Mouse (Mus musculus) kidney, embryonic 14.5 days (tissue): ENCODE data around the gene Hykk. TPM values are rescaled to one million over a fixed set of nuclear protein-coding genes. Genes with fewer than 3 reads are reported as not detected.
A peak's percentile ranks its signal among the peaks of the same experiment; 100 is the strongest.

Experiments
- ATAC-seq: fragments of 200-750 bp; cut with Nextera tagmentation; 2 replicates; pipeline ENCODE4 v1.8.0; 2017; ENCODE audit warnings: moderate number of reproducible peaks, mild to moderate bottlenecking, moderate TSS enrichment, moderate library complexity; ENCODE audit not compliant: low FRiP score, low TSS enrichment
- H3K27ac ChIP-seq: fragments of 300-500 bp; sonication (generic); 2 replicates; pipeline ENCODE4 v1.5.1; 2014; ENCODE audit warnings: low read depth, mild to moderate bottlenecking, low read length, moderate library complexity, mixed read lengths
- H3K27me3 ChIP-seq: fragments of 300-500 bp; sonication (generic); 2 replicates; pipeline ENCODE4 v1.6.1; 2014; ENCODE audit warnings: mild to moderate bottlenecking, low read length; ENCODE audit not compliant: control insufficient read depth, insufficient read depth
- H3K36me3 ChIP-seq: fragments of 300-500 bp; sonication (generic); 2 replicates; pipeline ENCODE4 v1.6.1; 2014; ENCODE audit warnings: low read length, mixed read lengths; ENCODE audit not compliant: control insufficient read depth, insufficient read depth
- H3K4me1 ChIP-seq: fragments of 300-500 bp; sonication (generic); 2 replicates; pipeline ENCODE4 v1.6.1; 2014; ENCODE audit warnings: low read length, mixed read lengths; ENCODE audit not compliant: control insufficient read depth, insufficient read depth
- H3K4me2 ChIP-seq: fragments of 300-500 bp; sonication (generic); replicated peaks from 2 replicates; pipeline ENCODE4 v1.6.1; 2014; ENCODE audit warnings: low read depth, mild to moderate bottlenecking, low read length
- H3K4me3 ChIP-seq: fragments of 300-500 bp; sonication (generic); 2 replicates; pipeline ENCODE4 v1.5.1; 2014; ENCODE audit warnings: mild to moderate bottlenecking, low read length
- H3K9ac ChIP-seq: fragments of 300-500 bp; sonication (generic); 2 replicates; pipeline ENCODE4 v1.6.1; 2014; ENCODE audit warnings: low read depth, mild to moderate bottlenecking, low read length, moderate library complexity
- H3K9me3 ChIP-seq: fragments of 300-500 bp; sonication (generic); 2 replicates; pipeline ENCODE4 v1.6.1; 2016; ENCODE audit warnings: low read length; ENCODE audit not compliant: control insufficient read depth
- WGBS: fragments of 180-500 bp; shearing (Covaris S2); extraction: QIAGEN DNeasy Blood & Tissue Kit; methylation state at CpG from one replicate; pipeline ENCODE4 v1.1.7; 2014; 5-methylcytosine and 5-hydroxymethylcytosine counted together
- polyA plus RNA-seq: library from polyadenylated mRNA; unstranded; fragments of >200 nt; fragmentation: Nextera tagmentation; extraction: Ambion mirVana; gene quantifications from 2 replicates; pipeline ENCODE4 v1.2.1, GENCODE M21; 2014

Gene Hykk
- polyA plus RNA-seq, result 2.7 and 5.1 TPM in 2 replicates

DNA sequence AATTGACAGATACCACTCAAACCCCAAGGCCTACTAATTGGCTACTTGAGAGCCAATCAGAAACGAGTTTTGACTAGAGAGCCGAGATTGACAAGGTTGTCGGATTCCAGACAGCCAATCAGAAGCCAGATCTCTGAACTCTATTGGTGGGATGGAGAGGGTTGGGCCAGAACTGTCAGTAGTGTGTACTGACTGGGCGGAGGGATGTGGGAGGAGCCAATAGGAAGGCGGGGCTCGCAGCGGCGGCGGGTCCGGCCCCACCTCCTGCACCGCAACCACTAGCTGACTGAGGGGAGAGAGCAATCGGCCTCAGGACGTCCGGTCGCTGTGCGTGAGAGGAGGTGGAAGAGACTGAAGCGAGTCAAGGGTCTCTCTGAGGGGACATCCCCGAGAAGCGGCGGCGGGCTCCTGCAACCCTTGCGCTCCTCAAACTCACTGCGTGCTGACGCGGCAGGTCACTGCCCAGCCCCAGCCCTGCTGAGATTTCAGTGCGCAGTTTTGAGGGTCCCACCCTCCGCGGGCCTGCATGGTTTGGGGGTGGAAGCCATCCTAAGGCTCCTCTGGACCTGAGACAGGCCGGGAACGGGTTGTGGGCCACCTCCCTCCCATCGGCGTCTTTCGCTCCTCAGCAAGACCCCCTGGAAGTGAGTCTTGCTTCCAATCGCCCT lies at the start of gene Hykk:
Hykk (plus strand) TSS at position 274 of the 668 bp plus-strand sequence.
- H3K27me3 ChIP-seq, result no peaks in the 10 kb centered on the region
- H3K4me3 ChIP-seq, result peak within 1 kb of the TSS; percentile 73
- 0 out of 2 replicates have a peak, but pooled peaks cover 5% of the 10 kb centered on the region for H3K9me3 ChIP-seq
- H3K4me2 ChIP-seq, result peak within 1 kb of the TSS; percentile 94
- H3K4me1 ChIP-seq, result no peaks in the 10 kb centered on the region; the same call in 1 of the 2 replicates
- peak within 1 kb of the TSS; percentile 42; the same call in 1 of the 2 replicates for H3K27ac ChIP-seq
- under 1% methylated on average over 34 of the region's 34 CpGs for WGBS
- no peaks in the 10 kb centered on the region for H3K36me3 ChIP-seq
- H3K9ac ChIP-seq, result peak within 1 kb of the TSS; percentile 73
- peak; percentile 99 for ATAC-seq

DNA sequence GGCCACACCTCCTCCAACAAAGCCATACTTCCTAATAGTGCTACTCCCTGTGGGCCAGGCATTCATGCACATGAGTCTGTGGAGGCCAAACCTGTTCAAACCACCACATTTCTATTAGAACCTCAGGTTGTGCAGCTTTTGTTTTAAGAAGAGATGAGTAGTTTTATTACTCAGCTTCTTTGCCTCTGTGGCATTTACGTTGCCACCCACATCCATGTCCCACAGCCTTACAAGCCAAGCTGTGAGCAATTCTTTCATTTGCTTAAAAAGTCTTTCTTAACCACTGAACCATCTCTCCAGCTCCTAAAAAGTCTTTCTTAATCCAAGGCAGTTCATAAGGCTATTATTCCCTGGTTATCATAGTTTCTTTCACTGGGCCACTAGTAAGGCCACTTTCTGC lies 38.3 kb upstream of the Hykk start:
- 96% methylated on average over 1 of the region's 1 CpGs for WGBS
- Histone ChIP-seq H3K4me2 (no peak overlapping the region), H3K4me1 (no peaks in the 10 kb centered on the region), H3K36me3 (peaks cover 49% of the 10 kb centered on the region), H3K9ac (no peak overlapping the region), H3K4me3 (no peak overlapping the region), H3K9me3 (no peaks in the 10 kb centered on the region), H3K27ac (no peak overlapping the region), H3K27me3 (no peaks in the 10 kb centered on the region)
- ATAC-seq, result no peak

DNA sequence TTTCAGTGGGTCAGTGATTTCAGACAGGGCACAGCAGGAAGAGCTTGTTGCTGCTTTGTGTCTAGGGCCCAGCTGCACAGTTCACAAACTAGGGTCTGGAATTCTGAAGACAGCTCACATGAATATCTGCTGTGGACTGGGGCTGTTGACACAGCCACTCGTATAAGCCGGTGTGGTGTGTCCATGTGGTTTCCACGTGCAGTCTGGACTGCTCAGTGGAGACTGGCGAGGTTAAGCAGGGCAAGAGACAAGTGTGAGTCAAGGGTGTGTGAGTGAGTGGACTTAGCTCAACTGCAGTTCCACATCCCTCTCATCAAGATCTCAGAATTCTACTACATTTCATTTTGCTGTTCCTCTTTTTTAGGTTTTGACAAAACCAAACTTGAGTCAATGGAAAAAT lies 25.0 kb upstream of the Hykk start:
- no peak overlapping the region for H3K4me2 ChIP-seq
- no peak overlapping the region for H3K4me3 ChIP-seq
- 85% methylated on average over 4 of the region's 4 CpGs for WGBS
- H3K9me3 ChIP-seq, result no peaks in the 10 kb centered on the region
- H3K4me1 ChIP-seq, result no peaks in the 10 kb centered on the region
- H3K27me3 ChIP-seq, result no peaks in the 10 kb centered on the region
- H3K36me3 ChIP-seq, result peaks cover 76% of the 10 kb centered on the region
- H3K27ac ChIP-seq, result no peak overlapping the region
- H3K9ac ChIP-seq, result no peak overlapping the region
- no peak for ATAC-seq

DNA sequence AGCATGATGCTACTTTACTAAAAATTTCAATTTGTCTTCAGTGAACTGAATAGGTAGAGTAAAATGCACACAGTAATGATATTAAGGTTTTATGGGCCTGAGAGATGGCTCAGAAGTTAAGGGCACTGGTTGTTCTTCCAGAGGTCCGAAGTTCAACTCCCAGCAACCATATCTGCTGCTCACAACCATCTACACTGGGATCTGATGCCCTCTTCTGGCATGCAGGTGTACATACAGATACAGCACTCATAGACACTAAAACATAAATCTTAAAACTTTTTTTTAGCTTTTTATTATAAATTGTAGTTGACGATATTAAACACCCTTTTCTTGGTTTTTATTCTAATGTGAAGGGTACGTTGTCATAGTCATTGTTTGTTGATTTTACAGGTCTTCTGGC lies 20.0 kb upstream of the Hykk start:
- Histone ChIP-seq H3K4me3 (no peak overlapping the region), H3K27me3 (no peaks in the 10 kb centered on the region), H3K9ac (no peak overlapping the region), H3K27ac (no peak overlapping the region), H3K9me3 (no peaks in the 10 kb centered on the region), H3K4me2 (no peak overlapping the region), H3K4me1 (no peaks in the 10 kb centered on the region), H3K36me3 (peaks cover 80% of the 10 kb centered on the region)
- ATAC-seq, result no peak
- 86% methylated on average over 3 of the region's 3 CpGs for WGBS

DNA sequence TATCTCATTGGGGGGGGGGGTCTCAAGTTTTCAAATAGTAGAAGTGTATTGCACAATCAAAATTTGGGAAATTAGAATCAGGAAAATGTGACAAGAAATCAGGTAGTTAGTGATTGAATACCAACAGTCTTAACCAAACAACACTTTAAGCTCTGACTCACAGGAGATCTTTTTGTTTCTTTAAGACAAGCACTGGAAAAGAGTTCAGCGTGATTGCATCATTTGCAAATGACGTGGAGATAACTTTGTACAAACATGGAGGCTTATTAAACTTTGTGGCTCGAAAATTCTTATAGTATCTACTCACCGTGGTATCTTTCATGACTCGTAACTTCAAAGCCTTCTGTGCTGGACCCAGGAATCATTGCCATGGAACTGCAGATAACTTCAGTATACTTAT lies 7.6 kb upstream of the Hykk start:
- Histone ChIP-seq H3K27me3 (no peaks in the 10 kb centered on the region), H3K9ac (no peak overlapping the region), H3K4me2 (no peak overlapping the region), H3K27ac (no peak overlapping the region), H3K9me3 (no peaks in the 10 kb centered on the region), H3K4me3 (no peak overlapping the region), H3K4me1 (no peaks in the 10 kb centered on the region), H3K36me3 (peaks cover 68% of the 10 kb centered on the region)
- no peak for ATAC-seq
- 90% methylated on average over 5 of the region's 5 CpGs for WGBS

DNA sequence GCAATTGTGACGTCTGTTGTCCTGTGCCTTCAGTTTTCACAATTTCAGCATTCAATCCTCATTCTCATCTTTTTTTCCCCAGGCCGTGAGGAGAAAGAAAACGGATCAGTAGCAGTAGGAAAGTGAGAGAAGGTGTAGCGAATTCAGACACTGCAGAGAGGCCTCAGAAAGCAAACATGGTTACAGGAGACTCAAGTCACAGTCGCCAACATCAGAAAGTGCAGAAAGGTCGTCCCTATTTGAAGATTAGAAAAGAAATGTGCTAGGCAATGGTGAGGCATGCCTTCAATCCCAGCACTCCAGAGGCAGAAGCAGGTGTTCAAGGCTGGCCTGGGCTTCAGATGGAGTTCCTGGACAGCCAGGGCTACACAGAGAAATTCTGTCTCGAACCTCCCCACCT lies 1.5 kb upstream of the Hykk start:
- Histone ChIP-seq H3K4me1 (no peaks in the 10 kb centered on the region; the same call in 1 of the 2 replicates), H3K4me2 (no peak overlapping the region), H3K27me3 (no peaks in the 10 kb centered on the region), H3K27ac (no peak overlapping the region), H3K4me3 (no peak overlapping the region), H3K9ac (no peak overlapping the region), H3K9me3 (0 out of 2 replicates have a peak, but pooled peaks cover 5% of the 10 kb centered on the region), H3K36me3 (peaks cover 10% of the 10 kb centered on the region)
- no peak for ATAC-seq
- 64% methylated on average over 7 of the region's 7 CpGs for WGBS

DNA sequence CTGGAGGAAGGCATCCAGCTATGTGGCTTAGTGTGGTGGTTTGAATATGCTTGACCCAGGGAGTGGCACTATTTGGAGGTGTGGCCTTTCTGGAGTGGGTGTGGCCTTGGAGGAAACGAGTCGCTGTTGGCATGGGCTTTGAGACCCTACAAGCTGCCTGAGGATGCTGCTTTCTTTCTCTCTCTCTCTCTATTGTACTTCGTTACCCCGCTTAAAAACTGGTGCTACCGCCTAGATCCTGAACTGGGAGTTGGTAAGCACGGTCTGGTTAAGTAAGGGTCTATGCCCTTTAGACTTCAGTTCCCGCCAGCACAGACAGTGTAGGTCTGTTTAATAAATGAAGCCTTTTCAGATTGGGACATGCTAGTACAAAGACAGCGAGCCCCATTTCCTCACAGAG lies 682 bp upstream of the Hykk start:
- Histone ChIP-seq H3K9me3 (0 out of 2 replicates have a peak, but pooled peaks cover 5% of the 10 kb centered on the region), H3K4me1 (no peaks in the 10 kb centered on the region; the same call in 1 of the 2 replicates), H3K27me3 (no peaks in the 10 kb centered on the region), H3K27ac (no peak overlapping the region), H3K9ac (no peak overlapping the region), H3K4me3 (peak overlapping the region; percentile 73; the same call in 1 of the 2 replicates), H3K4me2 (peak overlapping the region; percentile 94; the same call in 1 of the 2 replicates), H3K36me3 (peaks cover 3% of the 10 kb centered on the region; the same call in 1 of the 2 replicates)
- ATAC-seq, result no peak
- 75% methylated on average over 8 of the region's 8 CpGs for WGBS

DNA sequence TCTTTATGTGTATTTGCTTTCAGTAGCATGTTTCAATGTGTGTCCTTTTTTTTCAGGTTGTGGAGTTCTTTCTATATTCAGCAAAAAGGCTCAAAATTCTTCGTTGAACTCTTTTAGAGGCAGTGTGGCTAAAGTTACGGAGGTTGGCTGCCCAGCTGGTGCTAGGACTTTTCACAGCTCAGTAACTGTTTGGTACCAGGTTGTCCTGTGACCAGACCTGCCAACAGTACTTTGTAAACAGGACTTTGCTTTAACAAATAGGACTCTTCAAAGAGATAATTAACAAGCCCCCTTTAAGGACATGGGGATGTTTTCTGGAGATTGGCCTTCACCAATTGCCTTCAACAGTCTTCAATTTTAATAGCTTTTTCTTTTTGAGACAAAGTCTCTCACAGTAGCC lies 1.1 kb downstream of the Hykk start:
- no peaks in the 10 kb centered on the region for H3K27me3 ChIP-seq
- no peak overlapping the region for H3K27ac ChIP-seq
- no peaks in the 10 kb centered on the region; the same call in 1 of the 2 replicates for H3K4me1 ChIP-seq
- 0 out of 2 replicates have a peak, but pooled peaks cover 5% of the 10 kb centered on the region for H3K9me3 ChIP-seq
- no peak overlapping the region for H3K9ac ChIP-seq
- WGBS, result 74% methylated on average over 2 of the region's 2 CpGs
- no peak overlapping the region for H3K4me3 ChIP-seq
- H3K4me2 ChIP-seq, result peak overlapping the region; percentile 94
- ATAC-seq, result no peak
- H3K36me3 ChIP-seq, result no peaks in the 10 kb centered on the region

DNA sequence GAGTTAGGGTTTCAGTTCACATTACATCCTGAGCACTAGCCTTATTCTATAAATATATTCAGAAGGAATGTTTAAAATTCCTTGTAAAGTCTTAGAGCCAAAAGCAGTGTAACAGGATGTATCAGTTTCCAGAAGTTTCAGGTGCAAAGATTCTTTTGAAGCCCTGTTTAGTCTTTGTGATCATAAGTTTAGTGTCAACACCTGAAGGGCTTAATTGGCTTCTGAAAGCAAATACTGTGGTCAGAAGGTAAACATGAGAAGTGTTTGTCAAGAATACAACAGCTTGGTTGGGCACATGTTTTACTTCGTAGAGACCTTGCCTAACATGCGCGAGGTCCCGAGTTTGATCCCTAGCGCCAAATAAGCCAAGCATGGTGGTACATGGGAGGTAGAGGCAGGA lies 1.7 kb downstream of the Hykk start:
- 95% methylated on average over 5 of the region's 5 CpGs for WGBS
- Histone ChIP-seq H3K9ac (no peak overlapping the region), H3K36me3 (no peaks in the 10 kb centered on the region), H3K4me2 (no peak overlapping the region), H3K27ac (no peak overlapping the region), H3K9me3 (0 out of 2 replicates have a peak, but pooled peaks cover 5% of the 10 kb centered on the region), H3K4me1 (no peaks in the 10 kb centered on the region; the same call in 1 of the 2 replicates), H3K27me3 (no peaks in the 10 kb centered on the region), H3K4me3 (no peak overlapping the region)
- no peak for ATAC-seq
